Mouse (Mus musculus) midbrain, embryonic 16.5 days (tissue): ENCODE results near the gene Kifc3. TPM values are rescaled to one million over a fixed set of nuclear protein-coding genes. Genes with fewer than 3 reads are reported as not detected.

Experiments
- ATAC-seq: fragments of 200-750 bp; cut with Nextera tagmentation; 2 replicates; pipeline ENCODE4 v1.8.0; 2017; ENCODE audit warnings: moderate TSS enrichment
- H3K27ac ChIP-seq: fragments of 300-500 bp; sonication (generic); 2 replicates; pipeline ENCODE4 v1.5.1; 2014; ENCODE audit warnings: mild to moderate bottlenecking, low read length, mixed read lengths
- H3K27me3 ChIP-seq: fragments of 300-500 bp; sonication (generic); 2 replicates; pipeline ENCODE4 v1.6.1; 2014; ENCODE audit warnings: low read depth, low read length, mixed read lengths; ENCODE audit not compliant: control insufficient read depth, insufficient read depth
- H3K36me3 ChIP-seq: fragments of 300-500 bp; sonication (generic); 2 replicates; pipeline ENCODE4 v1.6.1; 2014; ENCODE audit warnings: mild to moderate bottlenecking, low read length, moderate library complexity, mixed read lengths; ENCODE audit not compliant: control insufficient read depth, insufficient read depth
- H3K4me1 ChIP-seq: fragments of 300-500 bp; sonication (generic); 2 replicates; pipeline ENCODE4 v1.6.1; 2014; ENCODE audit warnings: mild to moderate bottlenecking, low read length, mixed read lengths; ENCODE audit not compliant: control insufficient read depth, insufficient read depth
- H3K4me2 ChIP-seq: fragments of 300-500 bp; sonication (generic); 2 replicates; pipeline ENCODE4 v1.6.1; 2014; ENCODE audit warnings: mild to moderate bottlenecking, low read length, mixed read lengths
- H3K4me3 ChIP-seq: fragments of 300-500 bp; sonication (generic); 2 replicates; pipeline ENCODE4 v1.5.1; 2014; ENCODE audit warnings: low read depth, mild to moderate bottlenecking, low read length, moderate library complexity, mixed read lengths
- H3K9ac ChIP-seq: fragments of 300-500 bp; sonication (generic); 2 replicates; pipeline ENCODE4 v1.6.1; 2014; ENCODE audit warnings: low read depth, low read length, mixed read lengths
- H3K9me3 ChIP-seq: fragments of 300-500 bp; sonication (generic); replicated peaks from 2 replicates; pipeline ENCODE4 v1.6.1; 2014; ENCODE audit warnings: mild to moderate bottlenecking, low read length, mixed read lengths; ENCODE audit not compliant: control insufficient read depth, poor library complexity, severe bottlenecking
- WGBS: fragments of 180-500 bp; shearing (Covaris S2); extraction: QIAGEN DNeasy Blood & Tissue Kit; methylation state at CpG from one replicate; pipeline ENCODE4 v1.1.7; 2014; 5-methylcytosine and 5-hydroxymethylcytosine counted together
- polyA plus RNA-seq: library from polyadenylated mRNA; unstranded; fragments of >200 nt; fragmentation: Nextera tagmentation; extraction: Ambion mirVana; gene quantifications from 2 replicates; pipeline ENCODE4 v1.2.1, GENCODE M21; 2015

Gene Kifc3
- polyA plus RNA-seq, 1 experiment from 2014 or later, result 31.1 TPM

GRCm38 (mm10) chr8:95085432-95086141 is 117.0 kb downstream of the Kifc3 start:
- WGBS, result 92% methylated on average over 7 of the region's 7 CpGs
- no peak overlapping the region for H3K4me3 ChIP-seq
- no peak overlapping the region for H3K27ac ChIP-seq
- peaks cover 28% of the 10 kb centered on the region for H3K36me3 ChIP-seq
- no peak overlapping the region for H3K4me2 ChIP-seq
- no peak for ATAC-seq
- no peak overlapping the region for H3K9ac ChIP-seq
- H3K27me3 ChIP-seq, result no peaks in the 10 kb centered on the region
- H3K9me3 ChIP-seq, result no peaks in the 10 kb centered on the region
- peaks cover 21% of the 10 kb centered on the region for H3K4me1 ChIP-seq

GRCm38 (mm10) chr8:95084744-95085431 is 117.7 kb downstream of the Kifc3 start:
- Histone ChIP-seq H3K36me3 (peaks cover 26% of the 10 kb centered on the region), H3K9me3 (no peaks in the 10 kb centered on the region), H3K27ac (no peak overlapping the region), H3K4me3 (no peak overlapping the region), H3K4me1 (peaks cover 24% of the 10 kb centered on the region), H3K4me2 (no peak overlapping the region), H3K27me3 (no peaks in the 10 kb centered on the region), H3K9ac (no peak overlapping the region)
- no peak for ATAC-seq
- 85% methylated on average over 10 of the region's 10 CpGs for WGBS

- no peak overlapping the region for H3K4me2 ChIP-seq
These were observed 118.4 kb downstream of the Kifc3 start for GRCm38 (mm10) chr8:95084261-95084660.

GRCm38 (mm10) chr8:95081650-95082049 is 121.0 kb downstream of the Kifc3 start:
- H3K9me3 ChIP-seq, result no peaks in the 10 kb centered on the region
- peak overlapping the region; percentile 66 for H3K4me3 ChIP-seq
- peaks cover 24% of the 10 kb centered on the region for H3K4me1 ChIP-seq
- no peak for ATAC-seq
- peak overlapping the region; percentile 72 for H3K4me2 ChIP-seq
- peak overlapping the region; percentile 74 for H3K9ac ChIP-seq
- H3K27me3 ChIP-seq, result no peaks in the 10 kb centered on the region
- H3K36me3 ChIP-seq, result peaks cover 6% of the 10 kb centered on the region; the same call in 1 of the 2 replicates
- WGBS, result 4% methylated on average over 11 of the region's 11 CpGs
- peak overlapping the region; percentile 76; the same call in 1 of the 2 replicates for H3K27ac ChIP-seq

More at GRCm38 (mm10) chr8:95084261-95084660, 118.4 kb downstream of the Kifc3 start:
- H3K4me3 ChIP-seq, result no peak overlapping the region
- H3K9me3 ChIP-seq, result no peaks in the 10 kb centered on the region
- H3K4me1 ChIP-seq, result peaks cover 24% of the 10 kb centered on the region
- no peaks in the 10 kb centered on the region for H3K27me3 ChIP-seq
- no peak overlapping the region for H3K9ac ChIP-seq
- H3K36me3 ChIP-seq, result peaks cover 22% of the 10 kb centered on the region
- H3K27ac ChIP-seq, result no peak overlapping the region
- ATAC-seq, result no peak
- 94% methylated on average over 4 of the region's 4 CpGs for WGBS

GRCm38 (mm10) chr8:95080381-95081341 is 122.0 kb downstream of the Kifc3 start, which contains the start of gene Katnb1:
Katnb1 (plus strand) TSS chr8:95081186.
- H3K4me2 ChIP-seq, result peak within 1 kb of the TSS; percentile 72
- H3K36me3 ChIP-seq, result peaks cover 6% of the 10 kb centered on the region; the same call in 1 of the 2 replicates
- no peaks in the 10 kb centered on the region for H3K9me3 ChIP-seq
- H3K27ac ChIP-seq, result peak within 1 kb of the TSS; percentile 76
- no peaks in the 10 kb centered on the region for H3K27me3 ChIP-seq
- H3K4me1 ChIP-seq, result peaks cover 24% of the 10 kb centered on the region
- H3K9ac ChIP-seq, result peak within 1 kb of the TSS; percentile 74
- WGBS, result under 1% methylated on average over 47 of the region's 47 CpGs
- peak; percentile 98 for ATAC-seq
- H3K4me3 ChIP-seq, result peak within 1 kb of the TSS; percentile 66

GRCm38 (mm10) chr8:95079305-95079704 is 123.3 kb downstream of the Kifc3 start:
- Histone ChIP-seq H3K9me3 (no peaks in the 10 kb centered on the region), H3K27ac (no peak overlapping the region), H3K4me2 (no peak overlapping the region), H3K27me3 (no peaks in the 10 kb centered on the region), H3K9ac (no peak overlapping the region), H3K4me3 (no peak overlapping the region), H3K4me1 (peaks cover 22% of the 10 kb centered on the region), H3K36me3 (peaks cover 6% of the 10 kb centered on the region; the same call in 1 of the 2 replicates)
- ATAC-seq, result no peak
- 87% methylated on average over 4 of the region's 4 CpGs for WGBS

GRCm38 (mm10) chr8:95078055-95078454 is 124.6 kb downstream of the Kifc3 start:
- no peak overlapping the region for H3K4me2 ChIP-seq
- H3K9me3 ChIP-seq, result no peaks in the 10 kb centered on the region
- no peaks in the 10 kb centered on the region for H3K27me3 ChIP-seq
- WGBS, result 80% methylated on average over 3 of the region's 3 CpGs
- H3K27ac ChIP-seq, result no peak overlapping the region
- no peak overlapping the region for H3K9ac ChIP-seq
- H3K4me3 ChIP-seq, result no peak overlapping the region
- ATAC-seq, result no peak
- peaks cover 16% of the 10 kb centered on the region for H3K4me1 ChIP-seq
- H3K36me3 ChIP-seq, result no peaks in the 10 kb centered on the region

- H3K4me2 ChIP-seq, result no peak overlapping the region
- H3K36me3 ChIP-seq, result no peaks in the 10 kb centered on the region
- no peak overlapping the region for H3K9ac ChIP-seq
- 80% methylated on average over 17 of the region's 17 CpGs for WGBS
- ATAC-seq, result no peak
- no peaks in the 10 kb centered on the region for H3K27me3 ChIP-seq
- no peak overlapping the region for H3K27ac ChIP-seq
- no peaks in the 10 kb centered on the region for H3K9me3 ChIP-seq
- H3K4me3 ChIP-seq, result no peak overlapping the region
- peaks cover 2% of the 10 kb centered on the region; the same call in 1 of the 2 replicates for H3K4me1 ChIP-seq
These were observed 126.5 kb downstream of the Kifc3 start for GRCm38 (mm10) chr8:95076151-95076550.
